Mouse (Mus musculus) heart, embryonic 12.5 days (tissue): ENCODE data around the gene Spata7. TPM values are rescaled to one million over a fixed set of nuclear protein-coding genes. Genes with fewer than 3 reads are reported as not detected.

ENCODE experiments used
- ATAC-seq: fragments of 200-750 bp; cut with Nextera tagmentation; 2 replicates; pipeline ENCODE4 v1.8.0; 2017; ENCODE audit warnings: moderate TSS enrichment, moderate library complexity; ENCODE audit not compliant: insufficient number of reproducible peaks, low FRiP score
- H3K27ac ChIP-seq: fragments of 300-500 bp; sonication (generic); 2 replicates; pipeline ENCODE4 v1.5.1; 2016; ENCODE audit warnings: mild to moderate bottlenecking, moderate library complexity; ENCODE audit not compliant: poor library complexity, severe bottlenecking
- H3K27me3 ChIP-seq: fragments of 300-500 bp; sonication (generic); replicated peaks from 2 replicates; pipeline ENCODE4 v1.6.1; 2016; ENCODE audit warnings: mild to moderate bottlenecking, moderate library complexity
- H3K36me3 ChIP-seq: fragments of 300-500 bp; sonication (generic); 2 replicates; pipeline ENCODE4 v1.6.1; 2016; ENCODE audit warnings: mild to moderate bottlenecking, moderate library complexity
- H3K4me1 ChIP-seq: fragments of 300-500 bp; sonication (generic); replicated peaks from 2 replicates; pipeline ENCODE4 v1.6.1; 2016; ENCODE audit warnings: mild to moderate bottlenecking
- H3K4me2 ChIP-seq: fragments of 300-500 bp; sonication (generic); 2 replicates; pipeline ENCODE4 v1.6.1; 2016; ENCODE audit warnings: mild to moderate bottlenecking, moderate library complexity
- H3K4me3 ChIP-seq: fragments of 300-500 bp; sonication (generic); 2 replicates; pipeline ENCODE4 v1.5.1; 2016; ENCODE audit warnings: mild to moderate bottlenecking
- H3K9ac ChIP-seq: fragments of 300-500 bp; sonication (generic); 2 replicates; pipeline ENCODE4 v1.6.1; 2016; ENCODE audit warnings: mild to moderate bottlenecking, moderate library complexity
- H3K9me3 ChIP-seq: fragments of 300-500 bp; sonication (generic); replicated peaks from 2 replicates; pipeline ENCODE4 v1.6.1; 2016; ENCODE audit warnings: mild to moderate bottlenecking, moderate library complexity
- WGBS: fragments of 180-500 bp; shearing (Covaris S2); methylation state at CpG from one replicate; pipeline ENCODE4 v1.1.7; 2016; 5-methylcytosine and 5-hydroxymethylcytosine counted together
- polyA plus RNA-seq: library from polyadenylated mRNA; unstranded; fragments of >200 nt; fragmentation: Nextera tagmentation; extraction: Ambion mirVana; gene quantifications from 2 replicates; pipeline ENCODE4 v1.2.1, GENCODE M21; 2016

Spata7 gene
- polyA plus RNA-seq, 1 experiment from 2014 or later = 10.9 TPM

- Histone ChIP-seq H3K36me3 (peaks cover 76% of the 10 kb centered on the region), H3K4me1 (no peaks in the 10 kb centered on the region), H3K27me3 (no peaks in the 10 kb centered on the region), H3K4me2 (no peak overlapping the region), H3K9ac (no peak overlapping the region), H3K9me3 (no peaks in the 10 kb centered on the region), H3K27ac (no peak overlapping the region), H3K4me3 (no peak overlapping the region)
- WGBS = 84% methylated on average over 10 of the region's 10 CpGs
- no peak for ATAC-seq
Observed at GRCm38 (mm10) chr12:98703961-98704360, 76.0 kb downstream of the Spata7 start.

- Histone ChIP-seq H3K4me3 (no peak overlapping the region), H3K4me1 (peaks cover 30% of the 10 kb centered on the region), H3K9me3 (no peaks in the 10 kb centered on the region), H3K9ac (no peak overlapping the region), H3K27ac (no peak overlapping the region), H3K4me2 (no peak overlapping the region), H3K27me3 (no peaks in the 10 kb centered on the region), H3K36me3 (peaks cover 14% of the 10 kb centered on the region)
- no peak for ATAC-seq
- 68% methylated on average over 6 of the region's 6 CpGs for WGBS
Observed at GRCm38 (mm10) chr12:98712819-98713218, 84.9 kb downstream of the Spata7 start.

- ATAC-seq = no peak
- H3K4me2 ChIP-seq = no peak overlapping the region
- H3K9ac ChIP-seq = no peak overlapping the region
Observed at GRCm38 (mm10) chr12:98713621-98714103, 85.7 kb downstream of the Spata7 start.

GRCm38 (mm10) chr12:98714757-98715156 lies 86.8 kb downstream of the Spata7 start:
- no peaks in the 10 kb centered on the region for H3K9me3 ChIP-seq
- H3K4me1 ChIP-seq = peaks cover 30% of the 10 kb centered on the region
- no peak overlapping the region for H3K9ac ChIP-seq
- H3K27ac ChIP-seq = peak overlapping the region; percentile 6; the same call in 1 of the 2 replicates
- 12% methylated on average over 11 of the region's 11 CpGs for WGBS
- no peaks in the 10 kb centered on the region for H3K27me3 ChIP-seq
- H3K36me3 ChIP-seq = no peaks in the 10 kb centered on the region
- no peak for ATAC-seq
- H3K4me3 ChIP-seq = no peak overlapping the region
- peak overlapping the region; percentile 7; the same call in 1 of the 2 replicates for H3K4me2 ChIP-seq

More at GRCm38 (mm10) chr12:98713621-98714103, 85.7 kb downstream of the Spata7 start:
- H3K4me3 ChIP-seq = no peak overlapping the region
- WGBS = 22% methylated on average over 7 of the region's 7 CpGs
- peaks cover 7% of the 10 kb centered on the region for H3K36me3 ChIP-seq
- H3K9me3 ChIP-seq = no peaks in the 10 kb centered on the region
- no peaks in the 10 kb centered on the region for H3K27me3 ChIP-seq
- H3K27ac ChIP-seq = 0 out of 2 replicates have a peak overlapping the region, but pooled peaks have one; percentile 64
- H3K4me1 ChIP-seq = peaks cover 30% of the 10 kb centered on the region

GRCm38 (mm10) chr12:98716142-98716541 lies 88.2 kb downstream of the Spata7 start:
- H3K4me3 ChIP-seq = no peak overlapping the region
- no peaks in the 10 kb centered on the region for H3K36me3 ChIP-seq
- no peak overlapping the region for H3K4me2 ChIP-seq
- no peaks in the 10 kb centered on the region for H3K9me3 ChIP-seq
- H3K9ac ChIP-seq = no peak overlapping the region
- 83% methylated on average over 2 of the region's 2 CpGs for WGBS
- H3K4me1 ChIP-seq = peaks cover 38% of the 10 kb centered on the region
- no peak overlapping the region for H3K27ac ChIP-seq
- ATAC-seq = no peak
- no peaks in the 10 kb centered on the region for H3K27me3 ChIP-seq

Other genes starting within 250 kb of the Spata7 start
- gene Kcnk10, start 49.8 kb upstream of the Spata7 start, polyA plus RNA-seq = 0.37 and 0.46 TPM in 2 replicates
- gene Ptpn21, start 109.2 kb downstream of the Spata7 start, polyA plus RNA-seq = 11.7 and 13.3 TPM in 2 replicates
- gene Zc3h14, start 118.8 kb downstream of the Spata7 start, polyA plus RNA-seq = 112 and 117 TPM in 2 replicates